33 mouse cellular contexts compared by ENCODE assay signal in genomic region chr7:102153691-102154090, GRCm38 (mm10). TPM values are rescaled to one million over a fixed set of nuclear protein-coding genes. Genes with fewer than 3 reads are reported as not detected.
DNase-seq lines count a peak whose midpoint lies in the region; ATAC-seq and TF ChIP-seq lines count a peak whose summit lies in the region.
"Had no signal": no experiment of that assay in that cellular context is flagged by ENCODE, and none has a peak within 500 bp of the region (broad histone marks: within the 10 kb centered on the region; RNA-seq: fewer than 3 reads in every experiment).

No protein-coding gene starts in this region.

- H3K27ac ChIP-seq in lung, postnatal 0 days (ENCODE audit: low read length): no peak overlapping the region
- 0 out of 2 replicates have a peak overlapping the region, but pooled peaks have one; percentile 17 for H3K27ac ChIP-seq in macrophage
- H3K27ac ChIP-seq: embryonic facial prominence, embryonic 10.5 days; embryonic facial prominence, embryonic 13.5 days; forebrain, embryonic 10.5 days; forebrain, embryonic 13.5 days; gastrocnemius, adult 2 months; heart, adult 2 months; heart, embryonic 10.5 days; heart, embryonic 13.5 days; hindbrain, embryonic 14.5 days; hindbrain, postnatal 0 days had no signal

- no peak for TF ChIP-seq CTCF in lung, postnatal 0 days (IDR thresholded peaks at IDR 0.05)

- no peaks in the 10 kb centered on the region for H3K27me3 ChIP-seq in lung, postnatal 0 days (replicated peaks; ENCODE audit: insufficient read depth, low read length)
- H3K27me3 ChIP-seq: embryonic facial prominence, embryonic 13.5 days; forebrain, embryonic 13.5 days; heart, embryonic 13.5 days had no signal

- no peak for ATAC-seq in lung, postnatal 0 days
- ATAC-seq in megakaryocyte-erythroid progenitor cell, adult 5-6 weeks (replicated peaks; ENCODE audit: low FRiP score, low TSS enrichment, poor library complexity, severe bottlenecking): no peak
- ATAC-seq: activated CD4-positive, CD25-positive, alpha-beta regulatory T cell, adult 4 months; forebrain, embryonic 13.5 days; forebrain, embryonic 16.5 days; hindbrain, postnatal 0 days; inflammation-experienced regulatory T-cells, adult 6 months; intestine, embryonic 16.5 days had no signal

- TF ChIP-seq EP300 in lung, postnatal 0 days (IDR thresholded peaks at IDR 0.05): no peak

- 89% methylated on average over 5 of the region's 5 CpGs for WGBS in lung, postnatal 0 days
- 44% methylated on average over 5 of the region's 5 CpGs for WGBS in macrophage (ENCODE audit: missing documents)

- no peaks in the 10 kb centered on the region for H3K79me2 ChIP-seq in macrophage (ENCODE audit: inconsistent target)

- H3K4me1 ChIP-seq in lung, postnatal 0 days (ENCODE audit: insufficient read depth, low read depth, low read length): no peaks in the 10 kb centered on the region
- H3K4me1 ChIP-seq: embryonic facial prominence, embryonic 10.5 days; embryonic facial prominence, embryonic 13.5 days; forebrain, embryonic 10.5 days; forebrain, embryonic 13.5 days; heart, embryonic 10.5 days; heart, embryonic 13.5 days had no signal

- no peak overlapping the region for H3K4me3 ChIP-seq in lung, postnatal 0 days (ENCODE audit: low read depth, low read length)
- no peak overlapping the region for H3K4me3 ChIP-seq in macrophage (ENCODE audit: inconsistent target)
- H3K4me3 ChIP-seq: embryonic facial prominence, embryonic 10.5 days; embryonic facial prominence, embryonic 13.5 days; erythroblast, embryonic 14.5 days; forebrain, embryonic 10.5 days; forebrain, embryonic 13.5 days; gastrocnemius, adult 2 months; heart, adult 2 months; heart, embryonic 10.5 days; heart, embryonic 13.5 days had no signal

- DNase-seq in lung, postnatal 0 days (ENCODE audit: low spot score): peak; percentile 7
- no peak for DNase-seq in lung, postnatal 4 days
- DNase-seq in fat pad, adult 2 months (ENCODE audit: extremely low read depth, low read depth, low spot score): peak; percentile 16
- DNase-seq in urinary bladder, postnatal 36 days (ENCODE audit: low spot score in 2 of 2): no peak
- DNase-seq: cerebellum, adult 11 months; cerebellum, adult 8-10 months; cerebellum, postnatal 10 days; cerebellum, postnatal 36 days; embryo, embryonic 11 days; gastrocnemius, adult 2 months; gastrocnemius, postnatal 14 days; heart, adult 2 months; heart, postnatal 14 days; heart, postnatal 4 days had no signal

- no peak overlapping the region for H3K9ac ChIP-seq in lung, postnatal 0 days (replicated peaks; ENCODE audit: low read depth)
- H3K9ac ChIP-seq: embryonic facial prominence, embryonic 13.5 days; forebrain, embryonic 13.5 days; heart, embryonic 13.5 days; hindbrain, embryonic 14.5 days had no signal

- peaks cover 15% of the 10 kb centered on the region for H3K36me3 ChIP-seq in lung, postnatal 0 days (ENCODE audit: insufficient read depth, low read length)
- H3K36me3 ChIP-seq in macrophage (ENCODE audit: inconsistent target): peaks cover 41% of the 10 kb centered on the region; the same call in 1 of the 2 replicates

- H3K9me3 ChIP-seq in lung, postnatal 0 days (ENCODE audit: low read length): no peaks in the 10 kb centered on the region
- H3K9me3 ChIP-seq: embryonic facial prominence, embryonic 10.5 days; embryonic facial prominence, embryonic 13.5 days; forebrain, embryonic 10.5 days; forebrain, embryonic 13.5 days; heart, embryonic 10.5 days; heart, embryonic 13.5 days had no signal

- H3K4me2 ChIP-seq in lung, postnatal 0 days (replicated peaks; ENCODE audit: low read depth, low read length): no peak overlapping the region
- H3K4me2 ChIP-seq: embryonic facial prominence, embryonic 13.5 days; forebrain, embryonic 13.5 days; heart, embryonic 13.5 days; hindbrain, embryonic 14.5 days had no signal

RNA-seq across cellular contexts. Expression of gene Chrna10, which starts 37.1 kb away (rescaled TPM):
- 0.36 and 1.1 TPM in 2 replicates for polyA plus RNA-seq in lung, postnatal 0 days (2015; fragmentation: Nextera tagmentation; extraction: Ambion mirVana)
- total RNA-seq in macrophage (2018; cell fraction: chromatin; rRNA removed): under 1 TPM in 2 of 26 experiments, not detected in 24; 0.26 to 0.33 TPM
- not detected for total RNA-seq in macrophage (2018; cell fraction: cytosol; rRNA removed)
- total RNA-seq in macrophage (2018; cell fraction: nucleus; rRNA removed): under 1 TPM in 1 of 26 experiments, not detected in 25; 0.22 TPM
- polyA plus RNA-seq in macrophage (2018): not detected in 3 replicates
- total RNA-seq in megakaryocyte-erythroid progenitor cell, adult 5-6 weeks (2014; fragmentation: Nextera tagmentation): not detected in 2 replicates
- total RNA-seq in megakaryocyte-erythroid progenitor cell, adult 5-6 weeks (2017): not detected in 2 replicates
- total RNA-seq: adrenal gland, postnatal 36 days; gastrocnemius, adult 2 months; gastrocnemius, postnatal 4 days; heart, adult 2 months; heart, postnatal 14 days; hindbrain, postnatal 0 days had no signal
- polyA plus RNA-seq: activated CD4-positive, CD25-positive, alpha-beta regulatory T cell, adult 4 months; embryonic facial prominence, embryonic 10.5 days; embryonic facial prominence, embryonic 13.5 days; erythroblast, embryonic 14.5 days; forebrain, embryonic 10.5 days; forebrain, embryonic 13.5 days; hindbrain, embryonic 11.5 days; inflammation-experienced regulatory T-cells, adult 6 months had no signal

RNA-seq across cellular contexts. Expression of gene Art5, which starts 44.4 kb away (rescaled TPM):
- polyA plus RNA-seq in lung, postnatal 0 days (2015; fragmentation: Nextera tagmentation; extraction: Ambion mirVana): 0.38 and 0.68 TPM in 2 replicates
- not detected for total RNA-seq in macrophage (2018; cell fraction: chromatin; rRNA removed)
- total RNA-seq in macrophage (2018; cell fraction: cytosol; rRNA removed): not detected
- under 1 TPM in 1 of 26 experiments, not detected in 25; 0.39 TPM for total RNA-seq in macrophage (2018; cell fraction: nucleus; rRNA removed)
- not detected in 3 replicates for polyA plus RNA-seq in macrophage (2018)
- total RNA-seq in megakaryocyte-erythroid progenitor cell, adult 5-6 weeks (2014; fragmentation: Nextera tagmentation): 2.2 TPM in 1 of 2 replicates, not detected in the other
- not detected in 2 replicates for total RNA-seq in megakaryocyte-erythroid progenitor cell, adult 5-6 weeks (2017)
- total RNA-seq: adrenal gland, postnatal 36 days; hindbrain, postnatal 0 days had no signal
- polyA plus RNA-seq: cortical plate, adult 2 months; erythroblast, embryonic 14.5 days had no signal

RNA-seq across cellular contexts. Expression of gene Art1, which starts 52.1 kb away (rescaled TPM):
- 0.14 and 0.23 TPM in 2 replicates for polyA plus RNA-seq in lung, postnatal 0 days (2015; fragmentation: Nextera tagmentation; extraction: Ambion mirVana)
- total RNA-seq in macrophage (2018; cell fraction: chromatin; rRNA removed): not detected
- not detected for total RNA-seq in macrophage (2018; cell fraction: cytosol; rRNA removed)
- not detected for total RNA-seq in macrophage (2018; cell fraction: nucleus; rRNA removed)
- not detected in 3 replicates for polyA plus RNA-seq in macrophage (2018)
- not detected in 2 replicates for total RNA-seq in megakaryocyte-erythroid progenitor cell, adult 5-6 weeks (2014; fragmentation: Nextera tagmentation)
- not detected in 2 replicates for total RNA-seq in megakaryocyte-erythroid progenitor cell, adult 5-6 weeks (2017)
- total RNA-seq: adrenal gland, postnatal 36 days had no signal
- polyA plus RNA-seq: activated CD4-positive, CD25-positive, alpha-beta regulatory T cell, adult 4 months; cortical plate, adult 2 months; erythroblast, embryonic 14.5 days; inflammation-experienced regulatory T-cells, adult 6 months had no signal

RNA-seq across cellular contexts. Expression of gene Nup98, which starts 56.3 kb away (rescaled TPM):
- polyA plus RNA-seq in lung, postnatal 0 days (2015; fragmentation: Nextera tagmentation; extraction: Ambion mirVana): 15.5 and 17.0 TPM in 2 replicates
- 100 to 1,000 TPM; 148 to 312 (median 209) TPM for total RNA-seq in macrophage (2018; cell fraction: chromatin; rRNA removed)
- 10 to 100 TPM; 50.5 to 76.2 (median 61.5) TPM for total RNA-seq in macrophage (2018; cell fraction: cytosol; rRNA removed)
- total RNA-seq in macrophage (2018; cell fraction: nucleus; rRNA removed): 100 to 1,000 TPM; 104 to 290 (median 140) TPM
- polyA plus RNA-seq in macrophage (2018): 30.0 to 31.7 TPM (median 30.9 TPM) in 3 replicates
- total RNA-seq in megakaryocyte-erythroid progenitor cell, adult 5-6 weeks (2014; fragmentation: Nextera tagmentation): 71.1 and 73.6 TPM in 2 replicates
- 50.4 and 59.9 TPM in 2 replicates for total RNA-seq in megakaryocyte-erythroid progenitor cell, adult 5-6 weeks (2017)

RNA-seq across cellular contexts. Expression of gene Pgap2, which starts 56.3 kb away (rescaled TPM):
- polyA plus RNA-seq in lung, postnatal 0 days (2015; fragmentation: Nextera tagmentation; extraction: Ambion mirVana): 109 and 137 TPM in 2 replicates
- 100 to 1,000 TPM in 12 of 26 experiments, 10 to 100 TPM in 14; 35.0 to 252 (median 88.7) TPM for total RNA-seq in macrophage (2018; cell fraction: chromatin; rRNA removed)
- 100 to 1,000 TPM in 13 of 26 experiments, 10 to 100 TPM in 13; 48.3 to 295 (median 135) TPM for total RNA-seq in macrophage (2018; cell fraction: cytosol; rRNA removed)
- total RNA-seq in macrophage (2018; cell fraction: nucleus; rRNA removed): 100 to 1,000 TPM in 15 of 26 experiments, 10 to 100 TPM in 11; 32.0 to 256 (median 136) TPM
- polyA plus RNA-seq in macrophage (2018): 35.9 to 98.6 TPM (median 72.6 TPM) in 3 replicates
- total RNA-seq in megakaryocyte-erythroid progenitor cell, adult 5-6 weeks (2014; fragmentation: Nextera tagmentation): 40.0 and 41.2 TPM in 2 replicates
- total RNA-seq in megakaryocyte-erythroid progenitor cell, adult 5-6 weeks (2017): 17.5 and 21.8 TPM in 2 replicates

Comparison
In these comparisons a context has a peak if more than half of its experiments do, and no peak if none do; other contexts are left out.
1. DNase-seq: peak in lung, postnatal 0 days (single experiment) and fat pad, adult 2 months (single experiment); none in lung, postnatal 4 days (0 of 2) and urinary bladder, postnatal 36 days (0 of 2).